Mouse (Mus musculus) left cerebral cortex, postnatal 36 days (tissue): ENCODE measurements around the gene BC030499. TPM values are rescaled to one million over a fixed set of nuclear protein-coding genes. Genes with fewer than 3 reads are reported as not detected.

ENCODE experiments used
- DNase-seq, 2 experiments: peaks; one replicate each; pipeline ENCODE4 v3.0.0; 2021 to 2022; ENCODE audit warnings: low spot score in 2 of 2, mixed read lengths in 1 of 2
- intact Hi-C: fragments of 180-260 bp; cut with DNase I; formaldehyde crosslinking; loops from one replicate; pipeline ENCODE4 v1.15.1; 2025
- total RNA-seq, 2 experiments: library from RNA; stranded (reverse); gene quantifications; 2 replicates each; pipeline ENCODE4 v1.2.3; 2021

BC030499 gene
- total RNA-seq, 2 experiments from 2014 or later: 11.3 to 25.5 TPM

GRCm38 (mm10) chr11:78343381-78344327, 53.0 kb downstream of the BC030499 start, which contains the start of gene Unc119:
Gene Unc119, plus strand, starts transcription at chr11:78343482.
- peak; percentile 71 to 73 for DNase-seq
- intact Hi-C loops: loop anchor here (5.0 kb wide), 1 partner anchor 71 kb away; no protein-coding TSS in a partner anchor

GRCm38 (mm10) chr11:78344328-78344889, 53.8 kb downstream of the BC030499 start:
- no peak for DNase-seq
- intact Hi-C loops: loop anchor here (5.0 kb wide), 1 partner anchor 72 kb away; no protein-coding TSS in a partner anchor

DNA sequence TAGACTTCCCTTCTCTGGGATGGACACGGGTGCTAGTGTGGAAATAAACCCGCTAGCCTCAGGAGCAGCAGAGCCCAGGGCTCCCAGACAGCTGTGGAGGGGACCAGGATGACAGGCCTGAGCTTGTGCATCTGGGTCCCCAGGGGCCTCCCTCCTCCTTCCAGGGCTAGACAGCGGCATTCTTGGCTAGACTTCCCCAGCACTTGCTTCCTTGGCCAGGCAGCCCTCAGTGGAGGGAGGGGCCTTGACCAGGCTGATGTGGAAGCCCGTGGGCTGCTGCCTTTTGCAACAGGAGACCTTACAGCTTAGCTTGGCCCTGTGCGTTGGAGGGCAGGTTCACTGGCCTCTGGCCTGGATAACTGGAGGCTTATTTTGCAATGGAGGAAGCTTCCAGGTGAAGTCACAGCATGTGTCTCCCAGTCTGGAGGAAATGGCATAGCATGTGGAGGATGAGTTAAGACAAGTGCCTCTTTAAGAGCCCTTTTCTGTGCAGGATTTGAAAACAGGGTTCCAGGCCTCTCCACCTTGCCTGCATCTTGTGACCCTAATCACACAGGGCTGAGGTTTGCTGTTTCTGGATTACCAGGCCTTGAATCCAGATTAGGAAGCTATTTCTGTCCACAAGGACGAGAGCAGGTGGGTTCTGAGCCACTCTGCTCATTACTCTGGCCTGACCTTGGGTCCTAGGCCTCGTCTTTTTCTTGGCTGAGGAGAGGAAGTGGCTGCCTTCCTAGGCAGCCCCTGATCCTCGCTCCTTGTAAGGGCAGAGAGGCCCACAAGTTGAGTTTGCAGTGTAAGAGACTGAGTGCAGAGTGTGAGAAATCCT, 54.5 kb downstream of the BC030499 start:
- intact Hi-C loops: loop anchor here (5.0 kb wide), 1 partner anchor 73 kb away; no protein-coding TSS in a partner anchor
- no peak for DNase-seq

GRCm38 (mm10) chr11:78345801-78346200, 55.2 kb downstream of the BC030499 start:
- DNase-seq: no peak
- intact Hi-C loops: no loop called here

Other genes starting within 250 kb of the BC030499 start
- 10 to 100 TPM; 18.9 to 19.1 TPM for gene Eral1, start 210.5 kb upstream of the BC030499 start, total RNA-seq
- 10 to 100 TPM; 29.0 to 29.7 TPM for gene Fam222b, start 196.2 kb upstream of the BC030499 start, total RNA-seq
- 10 to 100 TPM; 10.5 to 12.5 TPM for gene Traf4, start 125.3 kb upstream of the BC030499 start, total RNA-seq
- 1 to 10 TPM; 2.7 to 3.2 TPM for gene Nek8, start 114.2 kb upstream of the BC030499 start, total RNA-seq
- gene Tlcd1, start 114.1 kb upstream of the BC030499 start, total RNA-seq: 10 to 100 TPM; 32.5 to 36.1 TPM
- 100 to 1,000 TPM; 673 to 732 TPM for gene Rpl23a, start 107.3 kb upstream of the BC030499 start, total RNA-seq
- gene Rab34, start 102.4 kb upstream of the BC030499 start, total RNA-seq: 10 to 100 TPM; 20.5 to 28.0 TPM
- gene Proca1, start 97.4 kb upstream of the BC030499 start, total RNA-seq: 1 to 10 TPM; 6.6 to 8.7 TPM
- gene Sdf2, start 45.1 kb upstream of the BC030499 start, total RNA-seq: 10 to 100 TPM; 61.0 to 64.6 TPM
- gene Supt6, start 44.9 kb upstream of the BC030499 start, total RNA-seq: 100 to 1,000 TPM in 1 of 2 experiments, 10 to 100 TPM in 1; 95.1 to 100 TPM
- 100 to 1,000 TPM; 177 TPM for gene 2610507B11Rik, start 29.1 kb upstream of the BC030499 start, total RNA-seq
- 10 to 100 TPM in 1 of 2 experiments, 1 to 10 TPM in 1; 7.3 to 13.8 TPM for gene Spag5, start 10.7 kb downstream of the BC030499 start, total RNA-seq
- 100 to 1,000 TPM; 746 to 852 TPM for gene Aldoc, start 32.1 kb downstream of the BC030499 start, total RNA-seq
- 10 to 100 TPM; 64.4 to 68.5 TPM for gene Pigs, start 37.6 kb downstream of the BC030499 start, total RNA-seq
- gene Unc119, start 52.6 kb downstream of the BC030499 start, total RNA-seq: 10 to 100 TPM; 30.6 to 31.3 TPM
- gene Foxn1, start 95.7 kb downstream of the BC030499 start, total RNA-seq: not detected
- gene Slc13a2, start 131.4 kb downstream of the BC030499 start, total RNA-seq: not detected
- 10 to 100 TPM in 1 of 2 experiments, 1 to 10 TPM in 1; 9.4 to 11.7 TPM for gene Slc46a1, start 174.9 kb downstream of the BC030499 start, total RNA-seq
- gene Sarm1, start 206.9 kb downstream of the BC030499 start, total RNA-seq: 10 to 100 TPM; 33.7 to 34.1 TPM
- gene Vtn, start 208.2 kb downstream of the BC030499 start, total RNA-seq: 10 to 100 TPM; 65.9 to 80.3 TPM
- 1 to 10 TPM in 1 of 2 experiments, under 1 TPM in 1; 0.50 to 2.1 TPM for gene Sebox, start 212.6 kb downstream of the BC030499 start, total RNA-seq
- gene Tmem199, start 221.3 kb downstream of the BC030499 start, total RNA-seq: 10 to 100 TPM; 38.0 to 44.6 TPM
- gene Poldip2, start 221.4 kb downstream of the BC030499 start, total RNA-seq: 100 to 1,000 TPM; 116 to 117 TPM
- 10 to 100 TPM; 35.6 to 39.2 TPM for gene Tnfaip1, start 245.5 kb downstream of the BC030499 start, total RNA-seq
- 10 to 100 TPM; 85.7 to 93.9 TPM for gene Ift20, start 245.5 kb downstream of the BC030499 start, total RNA-seq